Mouse (Mus musculus) lung, postnatal 0 days (tissue): ENCODE measurements around the gene Ppara.

ENCODE experiments used
- CTCF ChIP-seq: IDR thresholded peaks from 2 replicates; pipeline ENCODE4 v1.5.1; 2016; ENCODE audit warnings: antibody characterized with exemption, mild to moderate bottlenecking
- EP300 ChIP-seq: IDR thresholded peaks from 2 replicates; pipeline ENCODE4 v1.6.1; 2016; ENCODE audit warnings: antibody characterized with exemption, mild to moderate bottlenecking, control low read depth

- TF ChIP-seq CTCF = peak; percentile 38; the same call in 1 of the 2 replicates
- TF ChIP-seq EP300 = no peak
Measured at GRCm38 (mm10) chr15:85717800-85718199, 17.0 kb upstream of the Ppara start.
